Mouse (Mus musculus): ENCODE measurements around the gene Mrps10.

DNA sequence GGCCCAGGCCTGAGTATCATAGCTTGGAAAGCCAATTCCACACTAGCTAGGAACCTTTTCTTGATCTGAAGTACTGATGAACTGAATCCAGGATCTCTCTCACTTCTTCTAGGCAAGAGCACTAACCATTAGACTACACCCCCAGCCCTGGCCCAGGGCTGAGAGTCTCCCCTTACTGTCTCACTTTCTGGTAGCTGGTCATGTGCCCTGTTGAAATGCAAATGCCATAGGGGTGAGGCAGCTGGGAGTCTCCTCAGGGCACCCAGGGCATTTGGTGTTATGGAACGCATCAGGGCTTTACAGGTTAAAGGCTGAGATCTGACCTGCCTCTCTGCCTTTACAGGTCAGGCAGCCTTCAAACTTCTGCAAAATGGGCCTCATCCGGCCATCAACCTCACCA is 51.5 kb downstream of the Mrps10 start:
- TF ChIP-seq TCF12 (IDR thresholded peaks at IDR 0.05; ENCODE audit: insufficient read depth, poor library complexity, severe bottlenecking) (no peak), POLR2A (IDR thresholded peaks at IDR 0.05; ENCODE audit: insufficient read length, low read depth) (no peak), MAX (IDR thresholded peaks at IDR 0.05; ENCODE audit: low read depth) (no peak), REST (IDR thresholded peaks at IDR 0.05; ENCODE audit: insufficient read depth, insufficient read length) (no peak), E2F4 (IDR thresholded peaks at IDR 0.05; ENCODE audit: insufficient read depth) (no peak), CEBPB (IDR thresholded peaks at IDR 0.05; ENCODE audit: insufficient read depth, poor library complexity, severe bottlenecking) (no peak), POLR2AphosphoS2 (IDR thresholded peaks at IDR 0.05; ENCODE audit: insufficient read length, low read depth) (no peak)
